Mouse (Mus musculus) myocyte (in vitro differentiated cells): ENCODE measurements around the gene Emilin1.

Experiments used
- CEBPB ChIP-seq: IDR thresholded peaks from 2 replicates; pipeline ENCODE4 v1.6.1; 2011; ENCODE audit warnings: mild to moderate bottlenecking, moderate library complexity; ENCODE audit not compliant: poor library complexity, insufficient read depth, severe bottlenecking
- E2F4 ChIP-seq: IDR thresholded peaks from one replicate; pipeline ENCODE4 v1.6.1; 2011; ENCODE audit warnings: mild to moderate bottlenecking, control low read depth, moderate library complexity; ENCODE audit not compliant: insufficient read depth
- POLR2A ChIP-seq: IDR thresholded peaks from one replicate; pipeline ENCODE4 v1.6.1; 2011; ENCODE audit warnings: low read depth, mild to moderate bottlenecking, control low read depth, moderate library complexity; ENCODE audit not compliant: insufficient read length
- POLR2AphosphoS2 ChIP-seq: IDR thresholded peaks from one replicate; pipeline ENCODE4 v1.6.1; 2011; ENCODE audit warnings: low read depth, control low read depth; ENCODE audit not compliant: insufficient read length
- REST ChIP-seq: IDR thresholded peaks from one replicate; pipeline ENCODE4 v1.6.1; 2011; ENCODE audit warnings: mild to moderate bottlenecking, control low read depth, moderate library complexity; ENCODE audit not compliant: insufficient read depth, insufficient read length
- TCF12 ChIP-seq: IDR thresholded peaks from one replicate; pipeline ENCODE4 v1.6.1; 2011; ENCODE audit warnings: mild to moderate bottlenecking, control low read depth; ENCODE audit not compliant: poor library complexity, insufficient read depth, severe bottlenecking
- USF1 ChIP-seq: IDR thresholded peaks from one replicate; pipeline ENCODE4 v1.6.1; 2011; ENCODE audit warnings: low read depth, mild to moderate bottlenecking, control low read depth, moderate library complexity

GRCm38 (mm10) chr5:30864322-30864721, 48.9 kb upstream of the Emilin1 start:
- no peak for TF ChIP-seq TCF12
- TF ChIP-seq USF1: no peak
- TF ChIP-seq POLR2A: no peak
- no peak for TF ChIP-seq REST
- no peak for TF ChIP-seq POLR2AphosphoS2
- TF ChIP-seq CEBPB: no peak
- no peak for TF ChIP-seq E2F4
